In genomic region chr1:144004741-144005140, GRCm38 (mm10) we compare ENCODE assay signal across 8 mouse cellular contexts. TPM values are rescaled to one million over a fixed set of nuclear protein-coding genes. Genes with fewer than 3 reads are reported as not detected.
DNase-seq lines count a peak whose midpoint lies in the region; ATAC-seq and TF ChIP-seq lines count a peak whose summit lies in the region.

No protein-coding gene starts in this region.

- H3K27ac ChIP-seq in lung, embryonic 16.5 days (ENCODE audit: low read length) = peak overlapping the region; percentile 65
- peak overlapping the region; percentile 68 for H3K27ac ChIP-seq in forebrain, postnatal 0 days (ENCODE audit: low read depth, low read length)
- H3K27ac ChIP-seq in midbrain, embryonic 15.5 days = peak overlapping the region; percentile 91

- no peaks in the 10 kb centered on the region; the same call in 1 of the 2 replicates for H3K36me3 ChIP-seq in lung, embryonic 16.5 days (ENCODE audit: control insufficient read depth, insufficient read depth, low read length)
- peaks cover 12% of the 10 kb centered on the region for H3K36me3 ChIP-seq in forebrain, postnatal 0 days (ENCODE audit: insufficient read depth)
- H3K36me3 ChIP-seq in midbrain, embryonic 15.5 days (replicated peaks) = peaks cover 10% of the 10 kb centered on the region; the same call in 1 of the 2 replicates

- H3K4me2 ChIP-seq in lung, embryonic 16.5 days (ENCODE audit: low read depth, low read length) = peak overlapping the region; percentile 84
- H3K4me2 ChIP-seq in forebrain, postnatal 0 days (ENCODE audit: low read depth) = peak overlapping the region; percentile 90
- peak overlapping the region; percentile 92 for H3K4me2 ChIP-seq in midbrain, embryonic 15.5 days

- no peak for ATAC-seq in CD4-positive, CD25-positive, alpha-beta regulatory T cell, adult 4 months
- no peak for ATAC-seq in lung, embryonic 16.5 days (ENCODE audit: low read depth)
- no peak for ATAC-seq in forebrain, postnatal 0 days
- ATAC-seq in midbrain, embryonic 15.5 days (replicated peaks) = peak; percentile 12; the same call in 1 of the 2 replicates

- no peak for TF ChIP-seq CTCF in forebrain, postnatal 0 days (IDR thresholded peaks at IDR 0.05; ENCODE audit: low read depth)

- 2% methylated on average over 9 of the region's 9 CpGs for WGBS in lung, embryonic 16.5 days
- WGBS in forebrain, postnatal 0 days = under 1% methylated on average over 9 of the region's 9 CpGs
- 2% methylated on average over 9 of the region's 9 CpGs for WGBS in midbrain, embryonic 15.5 days

- H3K9ac ChIP-seq in lung, embryonic 16.5 days (ENCODE audit: low read length) = peak overlapping the region; percentile 84
- peak overlapping the region; percentile 80 for H3K9ac ChIP-seq in forebrain, postnatal 0 days
- H3K9ac ChIP-seq in midbrain, embryonic 15.5 days = peak overlapping the region; percentile 57

- DNase-seq in CD4-positive, CD25-positive, alpha-beta regulatory T cell, adult 2 months (ENCODE audit: low read depth, low spot score) = peak; percentile 38
- DNase-seq in lung, postnatal 10 days = no peak
- DNase-seq in forebrain, postnatal 0 days = no peak
- peak; percentile 27 for DNase-seq in kidney, adult 9 months
- no peak for DNase-seq in spleen, postnatal 10 days (ENCODE audit: low spot score in 2 of 2)

- peak overlapping the region; percentile 80 for H3K4me3 ChIP-seq in lung, embryonic 16.5 days (ENCODE audit: low read length)
- H3K4me3 ChIP-seq in forebrain, postnatal 0 days (ENCODE audit: low read depth, low read length) = peak overlapping the region; percentile 90
- H3K4me3 ChIP-seq in midbrain, embryonic 15.5 days = peak overlapping the region; percentile 74

- no peaks in the 10 kb centered on the region; the same call in 1 of the 2 replicates for H3K4me1 ChIP-seq in lung, embryonic 16.5 days (replicated peaks; ENCODE audit: control insufficient read depth, insufficient read depth, low read length)
- peaks cover 13% of the 10 kb centered on the region; the same call in 1 of the 2 replicates for H3K4me1 ChIP-seq in forebrain, postnatal 0 days (ENCODE audit: insufficient read depth)
- peaks cover 27% of the 10 kb centered on the region for H3K4me1 ChIP-seq in midbrain, embryonic 15.5 days

- H3K27me3 ChIP-seq in lung, embryonic 16.5 days (ENCODE audit: control insufficient read depth, insufficient read depth, low read depth, low read length) = no peaks in the 10 kb centered on the region
- no peaks in the 10 kb centered on the region for H3K27me3 ChIP-seq in forebrain, postnatal 0 days (ENCODE audit: insufficient read depth, low read length)
- no peaks in the 10 kb centered on the region for H3K27me3 ChIP-seq in midbrain, embryonic 15.5 days (replicated peaks)

- H3K9me3 ChIP-seq in lung, embryonic 16.5 days (ENCODE audit: control insufficient read depth, low read length) = no peaks in the 10 kb centered on the region
- no peaks in the 10 kb centered on the region for H3K9me3 ChIP-seq in forebrain, postnatal 0 days (ENCODE audit: low read length)
- no peaks in the 10 kb centered on the region for H3K9me3 ChIP-seq in midbrain, embryonic 15.5 days

RNA-seq across cellular contexts. Expression of gene Rgs2, which starts 0.8 kb away (rescaled TPM):
- polyA plus RNA-seq in CD4-positive, CD25-positive, alpha-beta regulatory T cell, adult 4 months (2017; shearing (Covaris generic)) = 10 to 100 TPM; 32.3 to 41.6 TPM
- polyA plus RNA-seq in lung, embryonic 16.5 days (2015; fragmentation: Nextera tagmentation; extraction: Ambion mirVana) = 183 and 208 TPM in 2 replicates
- total RNA-seq in forebrain, postnatal 0 days (2014; rRNA removed) = 45.1 and 60.7 TPM in 2 replicates
- 71.8 and 85.9 TPM in 2 replicates for polyA plus RNA-seq in forebrain, postnatal 0 days (2015; fragmentation: Nextera tagmentation; extraction: Ambion mirVana)
- 131 and 137 TPM in 2 replicates for polyA plus RNA-seq in midbrain, embryonic 15.5 days (2015; fragmentation: Nextera tagmentation; extraction: Ambion mirVana)

Comparison
In these comparisons a context has a peak if more than half of its experiments do, and no peak if none do; other contexts are left out.
1. DNase-seq: peak in CD4-positive, CD25-positive, alpha-beta regulatory T cell, adult 2 months (single experiment) and kidney, adult 9 months (single experiment); none in lung, postnatal 10 days (single experiment), forebrain, postnatal 0 days (single experiment) and spleen, postnatal 10 days (0 of 2).
2. Peak in every context shown above with its lines, with median percentiles within 50 percentile points of each other: H3K27ac ChIP-seq, H3K4me2 ChIP-seq, H3K4me3 ChIP-seq and H3K9ac ChIP-seq.